16 mouse cellular contexts compared by ENCODE assay signal in genomic region chr1:34307191-34307590, GRCm38 (mm10).
"Had no signal": no experiment of that assay in that cellular context is flagged by ENCODE, and none has a peak within 500 bp of the region (broad histone marks: within the 10 kb centered on the region; RNA-seq: fewer than 3 reads in every experiment).

No protein-coding gene starts in this region.

- H3K4me3 ChIP-seq: neural tube, embryonic 13.5 days; neural tube, embryonic 15.5 days; stomach, embryonic 15.5 days had no signal

- H3K4me2 ChIP-seq: neural tube, embryonic 13.5 days; neural tube, embryonic 15.5 days; stomach, embryonic 15.5 days had no signal

- H3K4me1 ChIP-seq: neural tube, embryonic 13.5 days; neural tube, embryonic 15.5 days; stomach, embryonic 15.5 days had no signal

- DNase-seq: retina, postnatal 1 day; right cerebral cortex, adult 18-20 months; right cerebral cortex, postnatal 14 days; right cerebral cortex, postnatal 25 days; right cerebral cortex, postnatal 4 days; spleen, adult 18-20 months; thymus, adult 18-20 months; thymus, adult 2 months; thymus, postnatal 14 days; thymus, postnatal 25 days; thymus, postnatal 36 days; thymus, postnatal 4 days had no signal

- H3K9me3 ChIP-seq: neural tube, embryonic 13.5 days; neural tube, embryonic 15.5 days; stomach, embryonic 15.5 days had no signal

- H3K9ac ChIP-seq: neural tube, embryonic 13.5 days; neural tube, embryonic 15.5 days; stomach, embryonic 15.5 days had no signal

- H3K27ac ChIP-seq: neural tube, embryonic 13.5 days; neural tube, embryonic 15.5 days; stomach, embryonic 15.5 days; stomach, postnatal 0 days had no signal

- H3K27me3 ChIP-seq: neural tube, embryonic 13.5 days; neural tube, embryonic 15.5 days; stomach, embryonic 15.5 days had no signal
